Mouse (Mus musculus) gastrocnemius, postnatal 25 days (tissue): ENCODE data around the gene Pum3. TPM values are rescaled to one million over a fixed set of nuclear protein-coding genes. Genes with fewer than 3 reads are reported as not detected.

Experiments used
- DNase-seq: peaks from one replicate; pipeline ENCODE4 v3.0.0; 2022
- long read RNA-seq, 2 experiments: library from polyadenylated mRNA; stranded (forward); transcript quantifications; one replicate each; pipeline ENCODE4 v2.0.0; 2021
- total RNA-seq, 2 experiments: library from RNA; stranded (reverse); gene quantifications; 1 replicate in 1 of 2; 2 replicates in 1 of 2; pipeline ENCODE4 v1.2.3; 2021

Pum3 gene
- 10 to 100 TPM; 20.6 to 25.1 TPM for total RNA-seq
- long read RNA-seq, experiment 1, transcript Pum3-201 (18 exons, 3,471 nt), result major isoform, 10 of 16 reads
- long read RNA-seq, experiment 1, partial matches to known transcripts, result 3 of 16 reads
- long read RNA-seq, experiment 1, other reads (novel, unspliced or antisense), result 3 of 16 reads
- long read RNA-seq, experiment 2, transcript Pum3-201 (18 exons, 3,471 nt), result major isoform, 14 of 23 reads
- long read RNA-seq, experiment 2, partial matches to known transcripts, result 5 of 23 reads
- long read RNA-seq, experiment 2, other reads (novel, unspliced or antisense), result 4 of 23 reads

GRCm38 (mm10) chr19:27429745-27430251 lies at the start of gene Pum3:
Gene Pum3 (minus strand): TSS chr19:27429825.
- peak; percentile 98 for DNase-seq

- no peak for DNase-seq
These were observed 37.1 kb upstream of the Pum3 start for GRCm38 (mm10) chr19:27466691-27467090.

GRCm38 (mm10) chr19:27462656-27463055 lies 33.0 kb upstream of the Pum3 start:
- no peak for DNase-seq

GRCm38 (mm10) chr19:27450458-27450857 lies 20.8 kb upstream of the Pum3 start:
- DNase-seq, result no peak

- no peak for DNase-seq
These were observed 17.9 kb upstream of the Pum3 start for GRCm38 (mm10) chr19:27447515-27447914.

GRCm38 (mm10) chr19:27441106-27441505 lies 11.5 kb upstream of the Pum3 start:
- no peak for DNase-seq

- DNase-seq, result no peak
These were observed 8.5 kb upstream of the Pum3 start for GRCm38 (mm10) chr19:27437982-27438652.

- no peak for DNase-seq
These were observed 781 bp upstream of the Pum3 start for GRCm38 (mm10) chr19:27430406-27430805.

GRCm38 (mm10) chr19:27429281-27429680 lies 344 bp downstream of the Pum3 start:
- DNase-seq, result no peak

- DNase-seq, result no peak
These were observed 1.8 kb downstream of the Pum3 start for GRCm38 (mm10) chr19:27427865-27428264.

- DNase-seq, result no peak
These were observed 3.2 kb downstream of the Pum3 start for GRCm38 (mm10) chr19:27426451-27426850.

GRCm38 (mm10) chr19:27425656-27426055 lies 4.0 kb downstream of the Pum3 start:
- no peak for DNase-seq

- no peak for DNase-seq
These were observed 12.2 kb downstream of the Pum3 start for GRCm38 (mm10) chr19:27417375-27417774.

- peak; percentile 33 for DNase-seq
These were observed 13.1 kb downstream of the Pum3 start for GRCm38 (mm10) chr19:27416569-27416968.

GRCm38 (mm10) chr19:27411340-27411739 lies 18.3 kb downstream of the Pum3 start:
- no peak for DNase-seq

- no peak for DNase-seq
These were observed 18.9 kb downstream of the Pum3 start for GRCm38 (mm10) chr19:27410751-27411150.

- no peak for DNase-seq
These were observed 19.8 kb downstream of the Pum3 start for GRCm38 (mm10) chr19:27409782-27410181.

GRCm38 (mm10) chr19:27409196-27409595 lies 20.4 kb downstream of the Pum3 start:
- DNase-seq, result no peak

- DNase-seq, result no peak
These were observed 31.8 kb downstream of the Pum3 start for GRCm38 (mm10) chr19:27397797-27398196.

GRCm38 (mm10) chr19:27397223-27397622 lies 32.4 kb downstream of the Pum3 start:
- no peak for DNase-seq

- no peak for DNase-seq
These were observed 32.9 kb downstream of the Pum3 start for GRCm38 (mm10) chr19:27396719-27397118.

- no peak for DNase-seq
These were observed 33.7 kb downstream of the Pum3 start for GRCm38 (mm10) chr19:27395936-27396335.

- no peak for DNase-seq
These were observed 34.1 kb downstream of the Pum3 start for GRCm38 (mm10) chr19:27395481-27395880.
